Mouse (Mus musculus) skeletal muscle tissue, adult 2 months (tissue): ENCODE data around the gene Ostm1.

Experiments used
- DNase-seq: peaks from one replicate; pipeline ENCODE4 v3.0.0-alpha.2; 2012; ENCODE audit warnings: low read depth, low spot score

Gene Ostm1

GRCm38 (mm10) chr10:42678755-42679364, 95.2 kb downstream of the Ostm1 start:
- peak; percentile 81 for DNase-seq

- no peak for DNase-seq
Measured at GRCm38 (mm10) chr10:42679586-42679985, 96.0 kb downstream of the Ostm1 start.

GRCm38 (mm10) chr10:42680582-42681001, 97.0 kb downstream of the Ostm1 start:
- DNase-seq, result peak; percentile 17

- DNase-seq, result no peak
Measured at GRCm38 (mm10) chr10:42682421-42682820, 98.8 kb downstream of the Ostm1 start.

GRCm38 (mm10) chr10:42687873-42688272, 104.3 kb downstream of the Ostm1 start:
- no peak for DNase-seq

GRCm38 (mm10) chr10:42689694-42690093, 106.1 kb downstream of the Ostm1 start:
- DNase-seq, result no peak

- DNase-seq, result no peak
Measured at GRCm38 (mm10) chr10:42690233-42691028, 106.8 kb downstream of the Ostm1 start.

- no peak for DNase-seq
Measured at GRCm38 (mm10) chr10:42691051-42691450, 107.4 kb downstream of the Ostm1 start.

GRCm38 (mm10) chr10:42692095-42692494, 108.5 kb downstream of the Ostm1 start:
- DNase-seq, result no peak

- no peak for DNase-seq
Measured at GRCm38 (mm10) chr10:42692794-42693193, 109.2 kb downstream of the Ostm1 start.

GRCm38 (mm10) chr10:42693482-42693881, 109.9 kb downstream of the Ostm1 start:
- no peak for DNase-seq

GRCm38 (mm10) chr10:42696361-42696760, 112.7 kb downstream of the Ostm1 start:
- no peak for DNase-seq

- peak; percentile 22 for DNase-seq
Measured at GRCm38 (mm10) chr10:42697007-42697406, 113.4 kb downstream of the Ostm1 start.

GRCm38 (mm10) chr10:42698375-42698774, 114.8 kb downstream of the Ostm1 start:
- no peak for DNase-seq

- DNase-seq, result no peak
Measured at GRCm38 (mm10) chr10:42698994-42699393, 115.4 kb downstream of the Ostm1 start.

- no peak for DNase-seq
Measured at GRCm38 (mm10) chr10:42702111-42702510, 118.5 kb downstream of the Ostm1 start.

- DNase-seq, result no peak
Measured at GRCm38 (mm10) chr10:42714676-42715075, 131.1 kb downstream of the Ostm1 start.

GRCm38 (mm10) chr10:42715366-42716035, 131.9 kb downstream of the Ostm1 start:
- no peak for DNase-seq

- DNase-seq, result no peak
Measured at GRCm38 (mm10) chr10:42722116-42722515, 138.5 kb downstream of the Ostm1 start.

GRCm38 (mm10) chr10:42723275-42724232, 139.9 kb downstream of the Ostm1 start:
- no peak for DNase-seq

GRCm38 (mm10) chr10:42729607-42730006, 146.0 kb downstream of the Ostm1 start:
- DNase-seq, result no peak
